Mouse (Mus musculus) small intestine, adult 2 months (tissue): Measurements from ENCODE around the gene Dtd1. TPM values are rescaled to one million over a fixed set of nuclear protein-coding genes. Genes with fewer than 3 reads are reported as not detected.

Source experiments
- H3K27ac ChIP-seq: fragments of 200-500 bp; 2 replicates; pipeline ENCODE4 v1.5.1; 2012; ENCODE audit warnings: low read depth, low read length, control low read depth, inconsistent platforms; ENCODE audit not compliant: insufficient read depth
- H3K27me3 ChIP-seq: fragments of 200-500 bp; 2 replicates; pipeline ENCODE4 v1.6.1; 2012; ENCODE audit warnings: mild to moderate bottlenecking, moderate library complexity, low read length, inconsistent platforms; ENCODE audit not compliant: control insufficient read depth, insufficient read depth
- H3K36me3 ChIP-seq: fragments of 200-500 bp; 2 replicates; pipeline ENCODE4 v1.6.1; 2012; ENCODE audit warnings: mild to moderate bottlenecking, low read length, control low read depth, inconsistent platforms; ENCODE audit not compliant: control insufficient read depth, insufficient read depth
- H3K4me1 ChIP-seq: fragments of 200-500 bp; 2 replicates; pipeline ENCODE4 v1.6.1; 2012; ENCODE audit warnings: low read length, inconsistent platforms, mixed read lengths; ENCODE audit not compliant: control insufficient read depth, insufficient read depth, insufficient read length
- H3K4me3 ChIP-seq: fragments of 200-500 bp; 2 replicates; pipeline ENCODE4 v1.5.1; 2012; ENCODE audit warnings: low read depth, mild to moderate bottlenecking, control low read depth, inconsistent platforms, low read length, moderate library complexity
- CTCF ChIP-seq: fragments of 200-500 bp; IDR thresholded peaks from 2 replicates; pipeline ENCODE4 v1.5.1; 2012; ENCODE audit warnings: low read depth, mild to moderate bottlenecking, control low read depth, inconsistent platforms, low read length, moderate library complexity, mixed read lengths; ENCODE audit not compliant: insufficient replicate concordance, insufficient read length; ENCODE audit errors: extremely low read depth
- POLR2A ChIP-seq: fragments of 200-500 bp; IDR thresholded peaks from 2 replicates; pipeline ENCODE4 v1.6.1; 2012; ENCODE audit warnings: low read depth, mild to moderate bottlenecking, control low read depth, inconsistent platforms, low read length, moderate library complexity
- WGBS: fragments of 180-500 bp; shearing (Covaris S2); methylation state at CpG from one replicate; pipeline ENCODE4 v1.1.7; 2018; 5-methylcytosine and 5-hydroxymethylcytosine counted together
- polyA plus RNA-seq: library from polyadenylated mRNA; depleted of rRNA; stranded (reverse); fragments of >200 nt; gene quantifications from 2 replicates; pipeline ENCODE4 v1.2.3, GENCODE M21; 2012

Gene Dtd1
- polyA plus RNA-seq, 1 experiment = 3.8 TPM

- Histone ChIP-seq H3K36me3 (no peaks in the 10 kb centered on the region), H3K4me3 (no peak overlapping the region), H3K27me3 (no peaks in the 10 kb centered on the region), H3K27ac (no peak overlapping the region), H3K4me1 (no peaks in the 10 kb centered on the region)
- no peak for TF ChIP-seq POLR2A
- TF ChIP-seq CTCF = no peak
- WGBS = 78% methylated on average over 4 of the region's 4 CpGs
These were observed 42.3 kb downstream of the Dtd1 start for GRCm38 (mm10) chr2:144641991-144642390.

- no peak for TF ChIP-seq CTCF
- no peak for TF ChIP-seq POLR2A
- Histone ChIP-seq H3K4me1 (no peaks in the 10 kb centered on the region), H3K27me3 (no peaks in the 10 kb centered on the region), H3K36me3 (no peaks in the 10 kb centered on the region), H3K4me3 (no peak overlapping the region), H3K27ac (no peak overlapping the region)
- WGBS = 91% methylated on average over 10 of the region's 10 CpGs
These were observed 46.7 kb downstream of the Dtd1 start for GRCm38 (mm10) chr2:144646360-144646759.

- TF ChIP-seq CTCF (no peak), POLR2A (no peak)
- H3K4me1 ChIP-seq = no peaks in the 10 kb centered on the region
- H3K27ac ChIP-seq = no peak overlapping the region
- H3K4me3 ChIP-seq = no peak overlapping the region
- no peaks in the 10 kb centered on the region for H3K27me3 ChIP-seq
- 85% methylated on average over 4 of the region's 4 CpGs for WGBS
- H3K36me3 ChIP-seq = no peaks in the 10 kb centered on the region
These were observed 47.5 kb downstream of the Dtd1 start for GRCm38 (mm10) chr2:144647151-144647550.

- no peaks in the 10 kb centered on the region for H3K36me3 ChIP-seq
- TF ChIP-seq CTCF (no peak), POLR2A (no peak)
- H3K4me1 ChIP-seq = no peaks in the 10 kb centered on the region
- H3K4me3 ChIP-seq = no peak overlapping the region
- WGBS = 92% methylated on average over 1 of the region's 1 CpGs
- H3K27me3 ChIP-seq = no peaks in the 10 kb centered on the region
- no peak overlapping the region for H3K27ac ChIP-seq
These were observed 50.3 kb downstream of the Dtd1 start for GRCm38 (mm10) chr2:144649960-144650359.

- TF ChIP-seq POLR2A = no peak
- TF ChIP-seq CTCF = no peak
- Histone ChIP-seq H3K4me3 (no peak overlapping the region), H3K36me3 (no peaks in the 10 kb centered on the region), H3K27me3 (no peaks in the 10 kb centered on the region), H3K27ac (no peak overlapping the region), H3K4me1 (no peaks in the 10 kb centered on the region)
- WGBS = 98% methylated on average over 4 of the region's 4 CpGs
These were observed 53.1 kb downstream of the Dtd1 start for GRCm38 (mm10) chr2:144652841-144653240.

GRCm38 (mm10) chr2:144655307-144655706 lies 55.6 kb downstream of the Dtd1 start:
- Histone ChIP-seq H3K36me3 (no peaks in the 10 kb centered on the region), H3K27ac (no peak overlapping the region), H3K4me3 (no peak overlapping the region), H3K27me3 (no peaks in the 10 kb centered on the region), H3K4me1 (no peaks in the 10 kb centered on the region)
- no peak for TF ChIP-seq POLR2A
- no peak for TF ChIP-seq CTCF
- WGBS = 88% methylated on average over 3 of the region's 3 CpGs

GRCm38 (mm10) chr2:144668507-144668906 lies 68.8 kb downstream of the Dtd1 start:
- 81% methylated on average over 4 of the region's 4 CpGs for WGBS

GRCm38 (mm10) chr2:144670289-144670930 lies 70.7 kb downstream of the Dtd1 start:
- Histone ChIP-seq H3K27ac (no peak overlapping the region), H3K27me3 (no peaks in the 10 kb centered on the region), H3K36me3 (no peaks in the 10 kb centered on the region), H3K4me1 (no peaks in the 10 kb centered on the region), H3K4me3 (no peak overlapping the region)
- 85% methylated on average over 5 of the region's 5 CpGs for WGBS
- TF ChIP-seq POLR2A = no peak
- TF ChIP-seq CTCF = no peak

More at GRCm38 (mm10) chr2:144668507-144668906, 68.8 kb downstream of the Dtd1 start:
- Histone ChIP-seq H3K4me1 (no peaks in the 10 kb centered on the region), H3K4me3 (no peak overlapping the region), H3K36me3 (no peaks in the 10 kb centered on the region), H3K27me3 (no peaks in the 10 kb centered on the region), H3K27ac (no peak overlapping the region)
- TF ChIP-seq POLR2A = no peak
- no peak for TF ChIP-seq CTCF
